Mouse (Mus musculus): ENCODE measurements at regions not wholly inside any gene's neighbourhood (a gene's known extent, or its start where the extent isn't known, plus 50 kb on each side); places are given as distances from the start of the nearest gene placed in this dataset.

GRCm38 (mm10) chr15:62490548-62490947, 1354.4 kb downstream of the Gsdmc2 start:
- no peaks in the 10 kb centered on the region for H3K4me1 ChIP-seq (ENCODE audit: control insufficient read depth in 2 of 2, insufficient read depth in 2 of 2, low read length in 2 of 2, poor library complexity in 1 of 2)
- no peaks in the 10 kb centered on the region for H3K36me3 ChIP-seq (ENCODE audit: control insufficient read depth, insufficient read depth, low read length, poor library complexity, severe bottlenecking)
- H3K27ac ChIP-seq (ENCODE audit: insufficient read depth, low read depth, low read length, poor library complexity, severe bottlenecking): no peak overlapping the region
- no peak for DNase-seq (ENCODE audit: low read depth, low spot score)
- H3K4me3 ChIP-seq (ENCODE audit: insufficient read depth in 1 of 2, low read depth in 1 of 2, low read length in 2 of 2, poor library complexity in 1 of 2, severe bottlenecking in 1 of 2): no peak overlapping the region
- no peaks in the 10 kb centered on the region for H3K9me3 ChIP-seq (ENCODE audit: control insufficient read depth, insufficient read depth, low read depth, low read length)
- TF ChIP-seq CHD2 (IDR thresholded peaks at IDR 0.05; ENCODE audit: low read depth, low read length) (no peak), ZNF384 (IDR thresholded peaks at IDR 0.05; ENCODE audit: low read depth, low read length) (no peak), ZC3H11A (IDR thresholded peaks at IDR 0.05; ENCODE audit: borderline replicate concordance, low read depth, low read length) (no peak), MAFK (IDR thresholded peaks at IDR 0.05; ENCODE audit: insufficient read depth, low read depth, low read length) (no peak), HCFC1 (IDR thresholded peaks at IDR 0.05; ENCODE audit: borderline replicate concordance, insufficient read depth, low read length) (no peak)
- in situ Hi-C loops (cut with MboI; ENCODE audit: low sequenced_read_pairs in 2 of 2, unreplicated experiment in 2 of 2): no loop called here
- H3K9ac ChIP-seq (ENCODE audit: insufficient read depth, low read depth, low read length, poor library complexity, severe bottlenecking): no peak overlapping the region

GRCm38 (mm10) chr15:62486540-62486939, 1358.4 kb downstream of the Gsdmc2 start:
- H3K4me1 ChIP-seq (ENCODE audit: control insufficient read depth in 2 of 2, insufficient read depth in 2 of 2, low read length in 2 of 2, poor library complexity in 1 of 2): no peaks in the 10 kb centered on the region
- TF ChIP-seq MAFK (IDR thresholded peaks at IDR 0.05; ENCODE audit: insufficient read depth, low read depth, low read length): no peak
- no peak for TF ChIP-seq ZNF384 (IDR thresholded peaks at IDR 0.05; ENCODE audit: low read depth, low read length)
- no peak for TF ChIP-seq CHD2 (IDR thresholded peaks at IDR 0.05; ENCODE audit: low read depth, low read length)
- TF ChIP-seq HCFC1 (IDR thresholded peaks at IDR 0.05; ENCODE audit: borderline replicate concordance, insufficient read depth, low read length): no peak
- TF ChIP-seq ZC3H11A (IDR thresholded peaks at IDR 0.05; ENCODE audit: borderline replicate concordance, low read depth, low read length): no peak
- no peaks in the 10 kb centered on the region for H3K36me3 ChIP-seq (ENCODE audit: control insufficient read depth, insufficient read depth, low read length, poor library complexity, severe bottlenecking)

DNA sequence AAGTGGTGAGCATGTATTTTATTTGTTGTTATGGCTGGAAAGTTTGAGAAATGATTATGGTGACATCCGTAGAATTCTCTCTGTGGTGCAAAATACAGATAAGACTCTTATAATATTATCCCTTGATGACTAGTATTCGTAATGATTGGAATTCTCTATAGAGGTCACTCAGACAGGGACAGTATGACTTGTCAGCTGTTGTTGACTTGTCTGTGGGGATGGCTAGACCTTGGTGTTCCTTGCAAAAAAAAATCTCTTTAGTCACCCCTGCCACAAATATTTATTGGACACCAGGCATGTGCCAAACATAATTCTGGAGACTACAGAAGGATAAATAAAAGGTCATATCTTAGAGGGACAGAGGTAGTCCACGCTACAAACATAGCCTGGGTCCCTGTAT, 1360.6 kb downstream of the Gsdmc2 start:
- TF ChIP-seq CHD2 (IDR thresholded peaks at IDR 0.05; ENCODE audit: low read depth, low read length): no peak
- no peak for TF ChIP-seq HCFC1 (IDR thresholded peaks at IDR 0.05; ENCODE audit: borderline replicate concordance, insufficient read depth, low read length)
- no peak for TF ChIP-seq ZNF384 (IDR thresholded peaks at IDR 0.05; ENCODE audit: low read depth, low read length)
- TF ChIP-seq ZC3H11A (IDR thresholded peaks at IDR 0.05; ENCODE audit: borderline replicate concordance, low read depth, low read length): no peak
- Histone ChIP-seq H3K27ac (ENCODE audit: insufficient read depth, low read depth, low read length, poor library complexity, severe bottlenecking) (no peak overlapping the region), H3K4me1 (ENCODE audit: control insufficient read depth in 2 of 2, insufficient read depth in 2 of 2, low read length in 2 of 2, poor library complexity in 1 of 2) (no peaks in the 10 kb centered on the region), H3K9ac (ENCODE audit: insufficient read depth, low read depth, low read length, poor library complexity, severe bottlenecking) (no peak overlapping the region), H3K9me3 (ENCODE audit: control insufficient read depth, insufficient read depth, low read depth, low read length) (no peaks in the 10 kb centered on the region), H3K36me3 (ENCODE audit: control insufficient read depth, insufficient read depth, low read length, poor library complexity, severe bottlenecking) (no peaks in the 10 kb centered on the region), H3K4me3 (ENCODE audit: insufficient read depth in 1 of 2, low read depth in 1 of 2, low read length in 2 of 2, poor library complexity in 1 of 2, severe bottlenecking in 1 of 2) (no peak overlapping the region)
- in situ Hi-C loops (cut with MboI; ENCODE audit: low sequenced_read_pairs in 2 of 2, unreplicated experiment in 2 of 2): no loop called here
- DNase-seq (ENCODE audit: low read depth, low spot score): no peak

More at GRCm38 (mm10) chr15:62486540-62486939, 1358.4 kb downstream of the Gsdmc2 start:
- H3K9me3 ChIP-seq (ENCODE audit: control insufficient read depth, insufficient read depth, low read depth, low read length): no peaks in the 10 kb centered on the region
- no peak overlapping the region for H3K9ac ChIP-seq (ENCODE audit: insufficient read depth, low read depth, low read length, poor library complexity, severe bottlenecking)
- in situ Hi-C loops (cut with MboI; ENCODE audit: low sequenced_read_pairs in 2 of 2, unreplicated experiment in 2 of 2): no loop called here
- DNase-seq (ENCODE audit: low read depth, low spot score): no peak
- H3K4me3 ChIP-seq (ENCODE audit: insufficient read depth in 1 of 2, low read depth in 1 of 2, low read length in 2 of 2, poor library complexity in 1 of 2, severe bottlenecking in 1 of 2): no peak overlapping the region
- no peak overlapping the region for H3K27ac ChIP-seq (ENCODE audit: insufficient read depth, low read depth, low read length, poor library complexity, severe bottlenecking)

DNA sequence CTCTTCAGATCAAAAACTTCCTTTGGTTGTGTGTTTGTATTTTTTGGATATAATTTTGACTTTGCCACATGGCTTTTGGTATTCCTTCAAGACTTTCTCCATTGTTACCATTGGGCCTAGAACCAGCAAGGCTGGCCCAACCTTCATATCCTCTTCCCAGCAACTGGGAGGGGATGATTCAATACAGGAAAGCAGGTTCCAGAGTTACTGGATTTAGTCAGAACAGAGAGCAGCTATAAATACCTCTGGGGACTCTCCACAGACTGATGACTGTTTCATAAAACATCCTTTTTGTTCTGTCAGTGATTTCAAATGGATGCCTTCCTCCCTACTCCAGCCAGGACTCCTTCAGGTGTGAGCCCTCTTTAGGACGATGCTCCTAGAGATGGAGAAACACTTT, 1361.4 kb downstream of the Gsdmc2 start:
- H3K9me3 ChIP-seq (ENCODE audit: control insufficient read depth, insufficient read depth, low read depth, low read length): no peaks in the 10 kb centered on the region
- no peaks in the 10 kb centered on the region for H3K4me1 ChIP-seq (ENCODE audit: control insufficient read depth in 2 of 2, insufficient read depth in 2 of 2, low read length in 2 of 2, poor library complexity in 1 of 2)
- no peak for DNase-seq (ENCODE audit: low read depth, low spot score)
- no peak overlapping the region for H3K27ac ChIP-seq (ENCODE audit: insufficient read depth, low read depth, low read length, poor library complexity, severe bottlenecking)
- no peak overlapping the region for H3K4me3 ChIP-seq (ENCODE audit: insufficient read depth in 1 of 2, low read depth in 1 of 2, low read length in 2 of 2, poor library complexity in 1 of 2, severe bottlenecking in 1 of 2)
- no peak overlapping the region for H3K9ac ChIP-seq (ENCODE audit: insufficient read depth, low read depth, low read length, poor library complexity, severe bottlenecking)
- TF ChIP-seq HCFC1 (IDR thresholded peaks at IDR 0.05; ENCODE audit: borderline replicate concordance, insufficient read depth, low read length): no peak
- TF ChIP-seq ZC3H11A (IDR thresholded peaks at IDR 0.05; ENCODE audit: borderline replicate concordance, low read depth, low read length): no peak
- TF ChIP-seq ZNF384 (IDR thresholded peaks at IDR 0.05; ENCODE audit: low read depth, low read length): no peak
- no peak for TF ChIP-seq MAFK (IDR thresholded peaks at IDR 0.05; ENCODE audit: insufficient read depth, low read depth, low read length)
- TF ChIP-seq CHD2 (IDR thresholded peaks at IDR 0.05; ENCODE audit: low read depth, low read length): no peak
- H3K36me3 ChIP-seq (ENCODE audit: control insufficient read depth, insufficient read depth, low read length, poor library complexity, severe bottlenecking): no peaks in the 10 kb centered on the region
- in situ Hi-C loops (cut with MboI; ENCODE audit: low sequenced_read_pairs in 2 of 2, unreplicated experiment in 2 of 2): no loop called here

DNA sequence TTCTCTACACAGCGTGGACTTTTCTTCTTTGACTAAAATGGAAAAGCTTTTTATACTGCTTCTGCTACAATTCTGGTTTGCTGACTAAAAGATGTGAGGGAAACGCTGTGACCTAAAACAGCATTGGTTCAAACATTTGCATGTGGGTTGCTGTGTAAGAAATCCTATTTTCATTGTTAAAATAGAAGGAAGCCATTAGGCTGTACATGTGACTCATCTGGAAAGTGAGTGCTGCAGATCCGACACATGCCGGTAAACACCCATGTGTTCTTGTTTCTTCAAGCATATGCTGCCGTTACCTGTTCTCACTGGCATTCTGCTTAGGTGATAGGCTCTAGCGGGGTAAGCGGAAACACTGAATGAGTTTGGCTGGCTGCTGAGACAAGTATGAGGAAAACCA, 1362.6 kb downstream of the Gsdmc2 start:
- in situ Hi-C loops (cut with MboI; ENCODE audit: low sequenced_read_pairs in 2 of 2, unreplicated experiment in 2 of 2): no loop called here

More for the DNA sequence above, 1362.6 kb downstream of the Gsdmc2 start:
- no peaks in the 10 kb centered on the region for H3K4me1 ChIP-seq (ENCODE audit: control insufficient read depth in 2 of 2, insufficient read depth in 2 of 2, low read length in 2 of 2, poor library complexity in 1 of 2)
- DNase-seq (ENCODE audit: low read depth, low spot score): no peak
- no peak overlapping the region for H3K9ac ChIP-seq (ENCODE audit: insufficient read depth, low read depth, low read length, poor library complexity, severe bottlenecking)
- TF ChIP-seq CHD2 (IDR thresholded peaks at IDR 0.05; ENCODE audit: low read depth, low read length) (no peak), ZNF384 (IDR thresholded peaks at IDR 0.05; ENCODE audit: low read depth, low read length) (no peak), ZC3H11A (IDR thresholded peaks at IDR 0.05; ENCODE audit: borderline replicate concordance, low read depth, low read length) (no peak), MAFK (IDR thresholded peaks at IDR 0.05; ENCODE audit: insufficient read depth, low read depth, low read length) (no peak), HCFC1 (IDR thresholded peaks at IDR 0.05; ENCODE audit: borderline replicate concordance, insufficient read depth, low read length) (no peak)
- H3K4me3 ChIP-seq (ENCODE audit: insufficient read depth in 1 of 2, low read depth in 1 of 2, low read length in 2 of 2, poor library complexity in 1 of 2, severe bottlenecking in 1 of 2): no peak overlapping the region
- H3K36me3 ChIP-seq (ENCODE audit: control insufficient read depth, insufficient read depth, low read length, poor library complexity, severe bottlenecking): no peaks in the 10 kb centered on the region
- no peaks in the 10 kb centered on the region for H3K9me3 ChIP-seq (ENCODE audit: control insufficient read depth, insufficient read depth, low read depth, low read length)
- no peak overlapping the region for H3K27ac ChIP-seq (ENCODE audit: insufficient read depth, low read depth, low read length, poor library complexity, severe bottlenecking)

Data from ES-E14 (cell line).